Mouse (Mus musculus): ENCODE results near the gene Olfml2a.

Olfml2a gene

GRCm38 (mm10) chr2:38937396-38937795, 5.6 kb downstream of the Olfml2a start:
- no peak for DNase-seq (ENCODE audit: low spot score in 2 of 2)

- DNase-seq (ENCODE audit: low spot score in 2 of 2): no peak
Observed at GRCm38 (mm10) chr2:38938007-38938406, 6.2 kb downstream of the Olfml2a start.

GRCm38 (mm10) chr2:38939047-38939446, 7.3 kb downstream of the Olfml2a start:
- no peak for DNase-seq (ENCODE audit: low spot score in 2 of 2)

GRCm38 (mm10) chr2:38941426-38941825, 9.6 kb downstream of the Olfml2a start:
- no peak for DNase-seq (ENCODE audit: low spot score in 2 of 2)

GRCm38 (mm10) chr2:38941898-38942297, 10.1 kb downstream of the Olfml2a start:
- no peak for DNase-seq (ENCODE audit: low spot score in 2 of 2)

- DNase-seq (ENCODE audit: low spot score in 2 of 2): no peak
Observed at GRCm38 (mm10) chr2:38943161-38943560, 11.4 kb downstream of the Olfml2a start.

GRCm38 (mm10) chr2:38943977-38944376, 12.2 kb downstream of the Olfml2a start:
- no peak for DNase-seq (ENCODE audit: low spot score in 2 of 2)

- no peak for DNase-seq (ENCODE audit: low spot score in 2 of 2)
Observed at GRCm38 (mm10) chr2:38944460-38945161, 12.8 kb downstream of the Olfml2a start.

- DNase-seq (ENCODE audit: low spot score in 2 of 2): no peak
Observed at GRCm38 (mm10) chr2:38947566-38947965, 15.8 kb downstream of the Olfml2a start.

GRCm38 (mm10) chr2:38950281-38950719, 18.5 kb downstream of the Olfml2a start:
- DNase-seq (ENCODE audit: low spot score in 2 of 2): peak in 1 of 2 experiments; percentile 72

- peak; percentile 39 to 54 for DNase-seq (ENCODE audit: low spot score in 2 of 2)
Observed at GRCm38 (mm10) chr2:38953152-38953883, 21.5 kb downstream of the Olfml2a start.

- DNase-seq (ENCODE audit: low spot score in 2 of 2): no peak
Observed at GRCm38 (mm10) chr2:38956062-38956461, 24.3 kb downstream of the Olfml2a start.

- DNase-seq (ENCODE audit: low spot score in 2 of 2): no peak
Observed at GRCm38 (mm10) chr2:38957671-38958223, 26.0 kb downstream of the Olfml2a start.

GRCm38 (mm10) chr2:38964198-38964597, 32.4 kb downstream of the Olfml2a start:
- no peak for DNase-seq (ENCODE audit: low spot score in 2 of 2)

- no peak for DNase-seq (ENCODE audit: low spot score in 2 of 2)
Observed at GRCm38 (mm10) chr2:38969650-38970049, 37.9 kb downstream of the Olfml2a start.

GRCm38 (mm10) chr2:38970057-38970456, 38.3 kb downstream of the Olfml2a start:
- DNase-seq (ENCODE audit: low spot score in 2 of 2): no peak

- no peak for DNase-seq (ENCODE audit: low spot score in 2 of 2)
Observed at GRCm38 (mm10) chr2:38973223-38973622, 41.4 kb downstream of the Olfml2a start.

- DNase-seq (ENCODE audit: low spot score in 2 of 2): no peak
Observed at GRCm38 (mm10) chr2:38973701-38974100, 41.9 kb downstream of the Olfml2a start.

GRCm38 (mm10) chr2:38974171-38974570, 42.4 kb downstream of the Olfml2a start:
- no peak for DNase-seq (ENCODE audit: low spot score in 2 of 2)

GRCm38 (mm10) chr2:38975181-38975580, 43.4 kb downstream of the Olfml2a start:
- DNase-seq (ENCODE audit: low spot score in 2 of 2): no peak

GRCm38 (mm10) chr2:38975941-38976805, 44.4 kb downstream of the Olfml2a start:
- no peak for DNase-seq (ENCODE audit: low spot score in 2 of 2)

GRCm38 (mm10) chr2:38977837-38978236, 46.1 kb downstream of the Olfml2a start:
- DNase-seq (ENCODE audit: low spot score in 2 of 2): no peak
